Mouse (Mus musculus): ENCODE measurements around the gene Hbp1.

Gene Hbp1

GRCm38 (mm10) chr12:31965517-31966212 lies 15.3 kb upstream of the Hbp1 start:
- in situ Hi-C loops (cut with MboI; ENCODE audit: low sequenced_read_pairs): loop anchor here (5.0 kb wide), 1 partner anchor 177 kb away; no protein-coding TSS in a partner anchor

- in situ Hi-C loops (cut with MboI; ENCODE audit: low sequenced_read_pairs): no loop called here
These were observed 13.7 kb upstream of the Hbp1 start for GRCm38 (mm10) chr12:31964074-31964473.

- in situ Hi-C loops (cut with MboI; ENCODE audit: low sequenced_read_pairs): no loop called here
These were observed 5.5 kb upstream of the Hbp1 start for GRCm38 (mm10) chr12:31955843-31956242.

- in situ Hi-C loops (cut with MboI; ENCODE audit: low sequenced_read_pairs): no loop called here
These were observed 310 bp upstream of the Hbp1 start for GRCm38 (mm10) chr12:31950659-31951031.

- in situ Hi-C loops (cut with MboI; ENCODE audit: low sequenced_read_pairs): no loop called here
These were observed 1.1 kb downstream of the Hbp1 start for GRCm38 (mm10) chr12:31949193-31949741.

- in situ Hi-C loops (cut with MboI; ENCODE audit: low sequenced_read_pairs): no loop called here
These were observed 2.0 kb downstream of the Hbp1 start for GRCm38 (mm10) chr12:31948101-31949000.

- in situ Hi-C loops (cut with MboI; ENCODE audit: low sequenced_read_pairs): no loop called here
These were observed 2.9 kb downstream of the Hbp1 start for GRCm38 (mm10) chr12:31947476-31947875.

GRCm38 (mm10) chr12:31944405-31944804 lies 5.9 kb downstream of the Hbp1 start:
- in situ Hi-C loops (cut with MboI; ENCODE audit: low sequenced_read_pairs): no loop called here

- in situ Hi-C loops (cut with MboI; ENCODE audit: low sequenced_read_pairs): no loop called here
These were observed 7.2 kb downstream of the Hbp1 start for GRCm38 (mm10) chr12:31943020-31943654.

- in situ Hi-C loops (cut with MboI; ENCODE audit: low sequenced_read_pairs): loop anchor here (10.0 kb wide), 1 partner anchor 554 kb away; no protein-coding TSS in a partner anchor
These were observed 11.3 kb downstream of the Hbp1 start for GRCm38 (mm10) chr12:31939026-31939425.

GRCm38 (mm10) chr12:31938391-31938997 lies 11.8 kb downstream of the Hbp1 start:
- in situ Hi-C loops (cut with MboI; ENCODE audit: low sequenced_read_pairs): loop anchor here (10.0 kb wide), 1 partner anchor 554 kb away; no protein-coding TSS in a partner anchor

GRCm38 (mm10) chr12:31937613-31938012 lies 12.7 kb downstream of the Hbp1 start:
- in situ Hi-C loops (cut with MboI; ENCODE audit: low sequenced_read_pairs): loop anchor here (10.0 kb wide), 1 partner anchor 553 kb away; no protein-coding TSS in a partner anchor

GRCm38 (mm10) chr12:31936657-31937300 lies 13.6 kb downstream of the Hbp1 start:
- in situ Hi-C loops (cut with MboI; ENCODE audit: low sequenced_read_pairs): loop anchor here (10.0 kb wide), 1 partner anchor 552 kb away; no protein-coding TSS in a partner anchor

- in situ Hi-C loops (cut with MboI; ENCODE audit: low sequenced_read_pairs): loop anchor here (10.0 kb wide), 1 partner anchor 547 kb away; no protein-coding TSS in a partner anchor
These were observed 18.5 kb downstream of the Hbp1 start for GRCm38 (mm10) chr12:31931818-31932217.

GRCm38 (mm10) chr12:31928498-31928897 lies 21.8 kb downstream of the Hbp1 start:
- in situ Hi-C loops (cut with MboI; ENCODE audit: low sequenced_read_pairs): no loop called here

- in situ Hi-C loops (cut with MboI; ENCODE audit: low sequenced_read_pairs): no loop called here
These were observed 23.7 kb downstream of the Hbp1 start for GRCm38 (mm10) chr12:31926661-31927061.

- in situ Hi-C loops (cut with MboI; ENCODE audit: low sequenced_read_pairs): no loop called here
These were observed 25.0 kb downstream of the Hbp1 start for GRCm38 (mm10) chr12:31925343-31925742.

- in situ Hi-C loops (cut with MboI; ENCODE audit: low sequenced_read_pairs): loop anchor here (25.0 kb wide), 1 partner anchor 412 kb away; no protein-coding TSS in a partner anchor
These were observed 26.2 kb downstream of the Hbp1 start for GRCm38 (mm10) chr12:31924135-31924534.

- in situ Hi-C loops (cut with MboI; ENCODE audit: low sequenced_read_pairs): loop anchor here (25.0 kb wide), 1 partner anchor 408 kb away; no protein-coding TSS in a partner anchor
These were observed 29.6 kb downstream of the Hbp1 start for GRCm38 (mm10) chr12:31920464-31921405.

Measured in CH12F3 (cell line).